Mouse (Mus musculus): Measurements from ENCODE around the gene Nos1ap.

DNA sequence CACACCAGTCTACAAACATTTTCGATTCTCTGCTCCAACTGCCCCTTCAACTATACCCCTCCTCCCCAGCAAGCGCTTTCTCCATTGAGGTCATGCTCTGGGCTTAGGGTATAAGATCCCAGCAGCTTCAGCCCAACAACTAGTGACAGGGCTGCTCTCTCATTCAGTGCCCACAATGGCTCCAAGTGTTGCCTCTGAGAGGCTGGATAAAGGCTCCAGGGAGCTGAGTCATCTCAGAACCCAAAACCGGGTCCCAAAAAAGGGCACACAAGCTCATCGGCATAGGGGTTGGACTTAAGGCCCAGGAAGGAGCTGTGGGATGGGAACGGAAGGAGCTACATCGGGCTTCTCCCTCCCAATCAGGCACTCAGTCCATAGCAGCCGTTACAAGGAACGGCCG, 288.0 kb downstream of the Nos1ap start:
- TF ChIP-seq CTCF (IDR thresholded peaks at IDR 0.05; ENCODE audit: low read depth, low read length) (no peak), POLR2A (IDR thresholded peaks at IDR 0.05; ENCODE audit: borderline replicate concordance, low read depth, low read length) (no peak)
